Mouse (Mus musculus) bone marrow, adult 2 months (tissue): ENCODE measurements around the gene Grin2b.

ENCODE experiments used
- CTCF ChIP-seq: fragments of 200-500 bp; IDR thresholded peaks from 2 replicates; pipeline ENCODE4 v1.5.1; 2011; ENCODE audit warnings: low read length, control low read depth; ENCODE audit not compliant: control insufficient read depth, insufficient read depth
- POLR2A ChIP-seq: fragments of 200-500 bp; IDR thresholded peaks from 2 replicates; pipeline ENCODE4 v1.6.1; 2011; ENCODE audit warnings: low read depth, mild to moderate bottlenecking, control low read depth, low read length, borderline replicate concordance; ENCODE audit not compliant: control insufficient read depth

GRCm38 (mm10) chr6:135827942-135828341 lies 345.4 kb downstream of the Grin2b start:
- no peak for TF ChIP-seq POLR2A
- peak; percentile 28; the same call in 1 of the 2 replicates for TF ChIP-seq CTCF
